Mouse (Mus musculus): Measurements from ENCODE around the gene Cyp26b1. TPM values are rescaled to one million over a fixed set of nuclear protein-coding genes. Genes with fewer than 3 reads are reported as not detected.

Cyp26b1 gene
- polyA plus RNA-seq (2015; fragmentation: Nextera tagmentation; extraction: Ambion mirVana), result 0.03 and 0.12 TPM in 2 replicates

GRCm38 (mm10) chr6:84593693-84594092 lies at the start of gene Cyp26b1:
Cyp26b1 (minus strand) TSS chr6:84593908.
- H3K4me1 ChIP-seq (replicated peaks), result peaks cover 16% of the 10 kb centered on the region
- WGBS (ENCODE audit: insufficient replicate concordance), result 74% methylated on average over 10 of the region's 10 CpGs
- no peak within 1 kb of the TSS for H3K27ac ChIP-seq
- DNase-seq (no peak), ATAC-seq (ENCODE audit: low read depth) (no peak)
- H3K9ac ChIP-seq, result no peak within 1 kb of the TSS
- H3K4me2 ChIP-seq, result no peak within 1 kb of the TSS
- peaks cover 33% of the 10 kb centered on the region for H3K27me3 ChIP-seq
- no peaks in the 10 kb centered on the region for H3K9me3 ChIP-seq (replicated peaks)
- no peak within 1 kb of the TSS for H3K4me3 ChIP-seq (replicated peaks)
- H3K36me3 ChIP-seq, result no peaks in the 10 kb centered on the region

DNA sequence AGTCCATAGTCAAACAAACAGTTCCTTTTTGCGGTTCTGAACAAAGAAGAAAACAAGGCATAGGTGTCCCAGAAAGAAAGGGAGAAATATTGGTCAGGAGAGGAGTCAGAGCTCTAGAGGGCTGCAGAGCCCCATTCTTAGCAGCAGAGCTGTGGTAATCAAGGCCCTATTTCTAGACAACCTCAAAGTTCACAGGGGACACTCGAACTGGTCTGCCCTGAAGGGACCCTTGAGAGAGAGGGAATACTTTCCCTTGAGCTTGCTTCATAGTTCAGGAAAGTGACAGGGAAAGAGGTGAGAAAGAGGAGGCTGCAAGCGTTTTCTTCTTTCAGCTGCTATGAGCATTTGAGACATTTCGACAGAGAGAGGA lies 47.3 kb upstream of the Cyp26b1 start:
- H3K27ac ChIP-seq, result no peak overlapping the region
- no peaks in the 10 kb centered on the region for H3K36me3 ChIP-seq
- no peak overlapping the region for H3K4me2 ChIP-seq
- H3K4me3 ChIP-seq (replicated peaks), result no peak overlapping the region
- 24% methylated on average over 4 of the region's 4 CpGs for WGBS (ENCODE audit: insufficient replicate concordance)
- peaks cover 14% of the 10 kb centered on the region for H3K4me1 ChIP-seq (replicated peaks)
- ATAC-seq (ENCODE audit: low read depth), result no peak
- no peak for DNase-seq
- no peak overlapping the region for H3K9ac ChIP-seq
- no peaks in the 10 kb centered on the region for H3K9me3 ChIP-seq (replicated peaks)
- no peaks in the 10 kb centered on the region for H3K27me3 ChIP-seq

DNA sequence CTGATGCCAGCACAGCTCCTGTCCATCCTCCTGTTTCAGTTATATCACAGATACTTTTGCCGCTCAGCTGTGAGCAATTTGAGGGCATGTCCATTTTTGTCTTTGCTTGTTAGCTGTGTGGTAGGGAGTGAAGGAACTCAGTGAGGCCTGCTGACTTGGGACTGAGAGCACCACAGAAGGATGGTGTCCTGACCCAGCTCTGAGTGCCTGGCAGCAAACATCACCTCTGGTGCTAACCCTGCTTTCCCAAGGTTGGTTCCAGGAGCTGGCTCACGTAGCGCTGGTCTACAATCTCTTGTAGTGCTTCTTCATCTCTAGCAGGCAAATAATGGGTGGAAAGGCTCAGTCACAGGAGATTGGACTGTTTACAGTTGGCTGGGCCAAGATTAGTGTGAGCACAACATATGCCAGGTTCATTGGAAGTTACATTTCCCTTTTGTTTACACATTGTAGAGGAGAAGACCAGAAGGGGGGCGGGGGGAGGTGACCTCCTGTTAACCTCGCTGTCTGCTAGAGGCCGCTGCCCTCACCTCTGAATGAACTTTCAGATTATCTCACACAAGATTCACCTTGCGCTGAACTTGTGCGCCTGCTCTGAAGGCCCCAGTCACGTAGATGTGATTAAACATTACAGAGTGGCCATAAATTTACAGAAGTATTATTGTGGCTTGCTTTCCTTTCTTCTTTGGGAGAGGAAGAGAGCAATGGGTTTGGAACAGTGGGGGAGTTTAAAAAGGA lies 46.8 kb upstream of the Cyp26b1 start:
- DNase-seq, result no peak
- peak; percentile 62 for ATAC-seq (ENCODE audit: low read depth)
- H3K27me3 ChIP-seq, result no peaks in the 10 kb centered on the region
- no peak overlapping the region for H3K4me2 ChIP-seq
- no peak overlapping the region for H3K4me3 ChIP-seq (replicated peaks)
- WGBS (ENCODE audit: insufficient replicate concordance), result 37% methylated on average over 9 of the region's 9 CpGs
- no peak overlapping the region for H3K9ac ChIP-seq
- peaks cover 14% of the 10 kb centered on the region for H3K4me1 ChIP-seq (replicated peaks)
- no peaks in the 10 kb centered on the region for H3K36me3 ChIP-seq
- H3K27ac ChIP-seq, result no peak overlapping the region
- H3K9me3 ChIP-seq (replicated peaks), result no peaks in the 10 kb centered on the region

DNA sequence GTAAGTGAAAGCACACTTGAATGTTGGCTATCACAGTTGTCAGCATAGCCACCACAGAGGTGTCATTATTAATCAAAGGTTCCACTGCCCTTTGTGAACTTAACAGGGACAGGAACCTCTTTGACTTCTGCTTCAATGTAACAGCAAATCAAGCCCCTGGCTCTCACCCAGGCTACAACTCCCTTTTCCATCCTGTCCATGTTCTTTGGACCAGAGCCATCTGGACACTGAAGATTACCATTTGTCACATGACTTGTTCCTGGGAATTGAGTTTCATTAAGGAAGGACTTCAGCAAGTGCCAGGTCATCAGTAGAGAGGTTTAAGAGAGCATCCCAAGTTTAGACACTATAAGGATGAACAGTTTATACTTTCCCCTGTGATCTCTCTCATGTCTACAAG lies 44.5 kb upstream of the Cyp26b1 start:
- no peak overlapping the region for H3K4me2 ChIP-seq
- H3K27me3 ChIP-seq, result no peaks in the 10 kb centered on the region
- DNase-seq, result no peak
- H3K9ac ChIP-seq, result no peak overlapping the region
- peaks cover 14% of the 10 kb centered on the region for H3K4me1 ChIP-seq (replicated peaks)
- H3K27ac ChIP-seq, result no peak overlapping the region
- no peak for ATAC-seq (ENCODE audit: low read depth)
- H3K36me3 ChIP-seq, result no peaks in the 10 kb centered on the region
- H3K9me3 ChIP-seq (replicated peaks), result no peaks in the 10 kb centered on the region
- no peak overlapping the region for H3K4me3 ChIP-seq (replicated peaks)

DNA sequence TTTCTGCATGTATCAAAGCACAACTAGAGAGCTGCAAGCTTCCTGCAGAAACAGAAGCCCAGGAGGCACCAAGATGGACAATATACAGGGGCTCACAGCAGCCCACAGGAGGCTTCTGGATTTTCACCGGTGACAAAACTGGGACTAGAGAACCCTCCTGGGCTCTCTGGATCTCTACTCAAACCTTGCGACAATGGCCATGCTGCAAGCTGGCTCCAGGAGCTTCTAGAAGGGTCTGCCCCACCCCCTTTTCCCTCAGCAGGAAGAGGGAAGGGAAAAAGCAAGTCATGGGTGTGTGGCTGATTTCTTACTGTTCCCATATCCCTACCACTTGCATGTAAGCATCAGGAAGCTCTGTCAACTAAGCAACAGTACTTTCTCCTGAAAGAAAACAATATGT lies 37.9 kb upstream of the Cyp26b1 start:
- DNase-seq, result no peak

GRCm38 (mm10) chr6:84630276-84630675 lies 36.6 kb upstream of the Cyp26b1 start:
- Histone ChIP-seq H3K4me1 (replicated peaks) (0 out of 2 replicates have a peak, but pooled peaks cover 6% of the 10 kb centered on the region), H3K9ac (no peak overlapping the region), H3K4me3 (replicated peaks) (no peak overlapping the region), H3K4me2 (no peak overlapping the region), H3K9me3 (replicated peaks) (no peaks in the 10 kb centered on the region), H3K27ac (no peak overlapping the region), H3K27me3 (no peaks in the 10 kb centered on the region), H3K36me3 (no peaks in the 10 kb centered on the region)
- no peak for DNase-seq
- WGBS (ENCODE audit: insufficient replicate concordance), result 26% methylated on average over 1 of the region's 1 CpGs
- ATAC-seq (ENCODE audit: low read depth), result peak; percentile 29; the same call in 1 of the 2 replicates

More for the DNA sequence above, 37.9 kb upstream of the Cyp26b1 start:
- H3K27me3 ChIP-seq, result no peaks in the 10 kb centered on the region
- no peaks in the 10 kb centered on the region for H3K36me3 ChIP-seq
- no peaks in the 10 kb centered on the region for H3K9me3 ChIP-seq (replicated peaks)
- H3K4me2 ChIP-seq, result no peak overlapping the region
- H3K4me1 ChIP-seq (replicated peaks), result 0 out of 2 replicates have a peak, but pooled peaks cover 6% of the 10 kb centered on the region
- no peak overlapping the region for H3K27ac ChIP-seq
- no peak overlapping the region for H3K4me3 ChIP-seq (replicated peaks)
- no peak overlapping the region for H3K9ac ChIP-seq
- ATAC-seq (ENCODE audit: low read depth), result no peak
- WGBS (ENCODE audit: insufficient replicate concordance), result 82% methylated on average over 2 of the region's 2 CpGs

- 64% methylated on average over 5 of the region's 5 CpGs for WGBS (ENCODE audit: insufficient replicate concordance)
- Histone ChIP-seq H3K27ac (no peak overlapping the region), H3K9me3 (replicated peaks) (no peaks in the 10 kb centered on the region), H3K36me3 (no peaks in the 10 kb centered on the region), H3K4me2 (no peak overlapping the region), H3K4me1 (replicated peaks) (0 out of 2 replicates have a peak, but pooled peaks cover 6% of the 10 kb centered on the region), H3K9ac (no peak overlapping the region), H3K27me3 (no peaks in the 10 kb centered on the region), H3K4me3 (replicated peaks) (no peak overlapping the region)
- no peak for DNase-seq
- ATAC-seq (ENCODE audit: low read depth), result no peak
Observed at GRCm38 (mm10) chr6:84628831-84629230, 35.1 kb upstream of the Cyp26b1 start.

GRCm38 (mm10) chr6:84626398-84626797 lies 32.7 kb upstream of the Cyp26b1 start:
- no peak overlapping the region for H3K9ac ChIP-seq
- WGBS (ENCODE audit: insufficient replicate concordance), result 60% methylated on average over 2 of the region's 2 CpGs
- H3K9me3 ChIP-seq (replicated peaks), result no peaks in the 10 kb centered on the region
- no peak overlapping the region for H3K27ac ChIP-seq
- no peak for DNase-seq
- H3K36me3 ChIP-seq, result no peaks in the 10 kb centered on the region
- no peak for ATAC-seq (ENCODE audit: low read depth)
- no peak overlapping the region for H3K4me2 ChIP-seq
- H3K4me3 ChIP-seq (replicated peaks), result no peak overlapping the region
- H3K27me3 ChIP-seq, result no peaks in the 10 kb centered on the region
- H3K4me1 ChIP-seq (replicated peaks), result 0 out of 2 replicates have a peak, but pooled peaks cover 6% of the 10 kb centered on the region

DNA sequence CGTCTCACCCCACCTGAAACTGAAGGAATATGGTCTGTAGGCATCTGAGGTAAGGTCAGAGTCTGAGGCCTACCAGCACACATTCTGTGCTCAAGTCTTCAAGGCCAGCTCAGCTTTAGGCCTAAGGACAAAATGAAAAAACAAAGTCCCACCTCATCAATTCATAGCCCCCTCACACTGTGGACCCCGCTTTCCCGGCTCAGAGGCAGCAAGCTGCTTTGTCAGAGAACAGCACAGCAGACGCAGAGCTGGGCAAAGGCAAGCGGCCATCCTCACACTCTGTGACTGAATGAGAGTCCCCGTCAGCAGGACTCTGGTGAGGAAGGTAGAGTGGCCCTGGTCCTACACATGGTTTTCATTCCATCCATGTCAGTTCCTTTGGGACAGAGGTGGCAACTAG lies 25.5 kb upstream of the Cyp26b1 start:
- Histone ChIP-seq H3K9ac (no peak overlapping the region), H3K27ac (no peak overlapping the region), H3K4me3 (replicated peaks) (no peak overlapping the region), H3K4me2 (no peak overlapping the region), H3K9me3 (replicated peaks) (no peaks in the 10 kb centered on the region), H3K27me3 (no peaks in the 10 kb centered on the region), H3K36me3 (no peaks in the 10 kb centered on the region), H3K4me1 (replicated peaks) (no peaks in the 10 kb centered on the region)
- 75% methylated on average over 6 of the region's 6 CpGs for WGBS (ENCODE audit: insufficient replicate concordance)
- DNase-seq (no peak), ATAC-seq (ENCODE audit: low read depth) (no peak)

DNA sequence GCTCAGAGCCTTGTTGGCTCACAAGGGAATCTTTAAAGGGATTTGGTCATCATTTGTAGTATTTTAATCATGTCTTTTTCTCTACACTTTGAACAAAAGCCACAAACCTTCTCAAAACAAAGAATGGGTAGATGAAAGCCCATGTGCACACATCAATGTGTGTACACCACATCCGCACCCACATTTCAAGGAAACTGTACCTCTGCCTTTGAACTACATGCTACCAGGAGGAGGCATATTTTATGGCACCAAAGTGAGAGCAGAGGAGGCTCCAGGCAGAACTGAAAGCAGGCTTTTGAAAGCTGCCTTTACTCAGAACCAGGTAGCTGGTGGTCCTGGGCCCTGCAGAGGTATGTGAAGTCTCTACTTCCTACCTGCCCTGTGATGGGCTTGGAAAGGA lies 23.3 kb upstream of the Cyp26b1 start:
- DNase-seq (no peak), ATAC-seq (ENCODE audit: low read depth) (no peak)
- H3K9ac ChIP-seq, result no peak overlapping the region
- H3K27me3 ChIP-seq, result no peaks in the 10 kb centered on the region
- H3K4me1 ChIP-seq (replicated peaks), result no peaks in the 10 kb centered on the region
- no peaks in the 10 kb centered on the region for H3K9me3 ChIP-seq (replicated peaks)
- no peak overlapping the region for H3K27ac ChIP-seq
- no peak overlapping the region for H3K4me2 ChIP-seq
- WGBS (ENCODE audit: insufficient replicate concordance), result 82% methylated on average over 1 of the region's 1 CpGs
- H3K4me3 ChIP-seq (replicated peaks), result no peak overlapping the region
- no peaks in the 10 kb centered on the region for H3K36me3 ChIP-seq

GRCm38 (mm10) chr6:84616586-84616985 lies 22.9 kb upstream of the Cyp26b1 start:
- no peaks in the 10 kb centered on the region for H3K4me1 ChIP-seq (replicated peaks)
- no peak overlapping the region for H3K27ac ChIP-seq
- H3K9ac ChIP-seq, result no peak overlapping the region
- no peak overlapping the region for H3K4me2 ChIP-seq
- ATAC-seq (ENCODE audit: low read depth), result no peak
- H3K27me3 ChIP-seq, result no peaks in the 10 kb centered on the region
- 48% methylated on average over 1 of the region's 1 CpGs for WGBS (ENCODE audit: insufficient replicate concordance)
- DNase-seq, result no peak
- no peaks in the 10 kb centered on the region for H3K36me3 ChIP-seq
- H3K9me3 ChIP-seq (replicated peaks), result no peaks in the 10 kb centered on the region
- H3K4me3 ChIP-seq (replicated peaks), result no peak overlapping the region

GRCm38 (mm10) chr6:84613561-84613960 lies 19.9 kb upstream of the Cyp26b1 start:
- WGBS (ENCODE audit: insufficient replicate concordance), result 65% methylated on average over 3 of the region's 3 CpGs
- no peak overlapping the region for H3K27ac ChIP-seq
- H3K4me3 ChIP-seq (replicated peaks), result no peak overlapping the region
- no peak for ATAC-seq (ENCODE audit: low read depth)
- no peak overlapping the region for H3K9ac ChIP-seq
- no peak for DNase-seq
- no peaks in the 10 kb centered on the region for H3K36me3 ChIP-seq
- H3K4me1 ChIP-seq (replicated peaks), result no peaks in the 10 kb centered on the region
- no peak overlapping the region for H3K4me2 ChIP-seq
- H3K27me3 ChIP-seq, result no peaks in the 10 kb centered on the region
- H3K9me3 ChIP-seq (replicated peaks), result no peaks in the 10 kb centered on the region

Measured in liver, embryonic 13.5 days (tissue).